Mouse (Mus musculus): ENCODE measurements around the gene Atoh7. TPM values are rescaled to one million over a fixed set of nuclear protein-coding genes. Genes with fewer than 3 reads are reported as not detected.
"Not testable (repeated sequence)": the region's sequence is repeated elsewhere in the genome, so short reads cannot be mapped to it uniquely, and the experiment has no call there.

Atoh7 gene
- total RNA-seq (2015) (not detected in 2 replicates), total RNA-seq (2017) (not detected in 2 replicates)

DNA sequence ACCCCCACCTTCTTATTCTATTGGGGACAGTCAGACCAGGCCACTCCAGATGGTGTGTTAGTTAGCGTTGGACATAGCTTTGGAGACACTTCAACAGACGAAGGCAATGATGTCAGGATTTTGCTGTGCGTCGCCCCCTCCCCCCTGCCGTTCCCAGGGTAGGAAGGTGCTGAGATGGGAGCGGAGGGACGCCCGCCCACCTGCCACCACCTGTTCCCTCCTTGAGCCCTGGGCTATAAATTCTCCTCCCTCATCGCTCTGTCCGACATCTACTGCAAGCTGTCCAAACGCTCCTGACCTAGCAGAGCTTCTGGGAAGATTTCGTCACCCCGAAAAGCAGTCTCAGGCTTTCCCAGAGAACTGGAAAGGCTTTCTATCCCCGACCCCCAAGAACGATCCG, at the start of gene Atoh7:
TSS of gene Atoh7 (plus strand) at position 131 of the 400 bp plus-strand sequence.
- ATAC-seq (replicated peaks; ENCODE audit: poor library complexity): no peak

- no peak for ATAC-seq (replicated peaks; ENCODE audit: poor library complexity)
Observed at GRCm38 (mm10) chr10:63051267-63051666, 48.2 kb upstream of the Atoh7 start.

DNA sequence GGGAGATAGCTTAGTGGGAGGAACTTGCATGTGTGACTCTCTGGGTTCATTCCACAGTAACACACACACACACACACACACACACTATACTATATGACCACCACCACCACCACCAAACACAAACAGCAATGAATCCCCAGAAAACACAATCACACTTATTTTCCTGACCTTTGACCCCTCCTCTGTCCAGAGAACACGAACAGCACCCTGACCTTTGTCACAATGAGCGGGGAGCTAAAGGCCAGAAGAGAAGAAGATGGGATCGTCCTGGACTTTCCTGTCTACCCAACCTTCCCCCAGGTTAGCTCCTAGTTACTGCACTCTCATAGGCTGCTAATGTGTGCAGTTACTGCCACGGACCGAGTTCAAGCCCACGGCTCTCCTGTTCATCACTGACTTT, 47.4 kb upstream of the Atoh7 start:
- no peak for ATAC-seq (replicated peaks; ENCODE audit: poor library complexity)

DNA sequence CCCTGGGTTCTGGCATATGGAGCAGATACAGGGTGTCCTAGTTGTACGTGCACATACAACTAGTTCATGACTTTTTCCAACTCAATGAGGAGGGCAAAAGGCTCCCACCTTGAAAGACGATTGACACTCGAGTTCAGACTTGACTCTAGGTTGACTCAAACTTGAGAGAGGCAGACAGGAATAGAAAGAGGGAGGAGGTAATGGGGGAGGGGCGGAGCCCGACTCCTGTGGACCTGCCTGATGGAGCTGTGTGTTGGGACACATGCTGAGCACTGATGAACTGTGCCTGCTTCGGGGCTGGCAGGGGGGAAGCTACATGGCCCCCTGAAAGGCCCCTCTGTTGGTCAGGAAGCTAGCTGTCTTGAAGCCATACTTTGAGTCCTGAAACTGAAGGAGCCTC, 46.4 kb upstream of the Atoh7 start:
- ATAC-seq (replicated peaks; ENCODE audit: poor library complexity): no peak

GRCm38 (mm10) chr10:63054071-63054470, 45.4 kb upstream of the Atoh7 start:
- not testable (repeated sequence) for ATAC-seq (replicated peaks; ENCODE audit: poor library complexity)

- ATAC-seq (replicated peaks; ENCODE audit: poor library complexity): no peak
Observed at GRCm38 (mm10) chr10:63054586-63054985, 44.9 kb upstream of the Atoh7 start.

DNA sequence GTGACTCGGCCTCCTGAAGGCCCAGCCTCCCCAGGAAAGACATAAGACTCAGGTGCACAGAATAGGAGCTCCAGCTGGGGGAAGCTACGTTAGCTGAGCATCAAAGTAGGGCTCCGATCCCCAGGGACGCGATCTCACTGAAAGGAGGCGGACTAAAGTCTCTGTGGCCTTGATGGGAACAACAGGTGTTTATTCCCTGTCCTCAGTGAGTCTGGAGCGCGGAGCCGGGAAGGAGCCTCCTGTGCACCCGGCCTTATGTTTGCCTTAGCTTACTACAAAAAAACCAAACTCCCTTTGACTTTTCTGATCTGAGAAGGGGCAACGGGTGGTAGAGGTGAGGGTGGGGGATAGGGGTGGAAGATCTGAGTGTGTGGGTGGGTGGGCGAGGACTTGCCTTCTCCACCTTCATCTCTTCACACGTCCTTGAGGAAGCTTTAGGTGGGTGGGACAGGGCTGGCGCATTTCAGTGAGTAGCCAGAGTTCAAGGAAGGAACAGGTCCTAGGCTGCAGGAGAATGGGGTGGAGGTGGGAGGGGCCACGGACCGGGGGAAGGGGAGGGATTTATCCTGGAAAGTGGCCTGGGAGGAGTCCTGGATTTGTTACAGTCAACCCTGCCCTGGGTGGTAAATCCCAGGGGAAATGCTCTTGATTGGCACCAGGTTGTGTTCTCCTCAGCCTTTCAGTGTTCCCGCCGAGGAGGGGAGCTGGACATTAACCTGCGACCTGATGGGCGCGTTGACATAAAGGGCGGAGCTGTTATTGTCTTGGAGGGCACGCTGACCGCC, 42.3 kb upstream of the Atoh7 start:
- no peak for ATAC-seq (replicated peaks; ENCODE audit: poor library complexity)

DNA sequence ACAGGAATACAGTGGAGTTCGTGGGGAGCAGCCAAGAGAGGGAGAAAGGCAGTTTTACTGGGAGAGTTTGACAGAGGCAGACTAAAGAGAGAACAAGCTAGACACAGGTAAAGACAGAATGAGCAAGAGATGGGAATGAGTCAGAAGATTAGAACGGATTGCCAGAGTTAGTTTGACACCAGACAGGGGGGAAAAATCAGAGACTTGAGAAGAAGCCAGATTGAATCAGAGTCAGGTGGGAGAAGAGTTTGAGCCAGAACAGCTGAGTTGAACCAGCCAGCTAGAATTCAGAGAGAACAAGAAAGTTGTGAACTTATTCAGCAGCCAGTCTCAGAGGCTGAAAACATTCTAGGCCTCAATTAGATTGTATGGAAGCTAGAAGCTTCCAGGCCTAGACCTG, 39.6 kb upstream of the Atoh7 start, which contains the start of gene Pbld1:
TSS of gene Pbld1 (plus strand) at position 301 of the 400 bp plus-strand sequence.
- ATAC-seq (replicated peaks; ENCODE audit: poor library complexity): no peak

DNA sequence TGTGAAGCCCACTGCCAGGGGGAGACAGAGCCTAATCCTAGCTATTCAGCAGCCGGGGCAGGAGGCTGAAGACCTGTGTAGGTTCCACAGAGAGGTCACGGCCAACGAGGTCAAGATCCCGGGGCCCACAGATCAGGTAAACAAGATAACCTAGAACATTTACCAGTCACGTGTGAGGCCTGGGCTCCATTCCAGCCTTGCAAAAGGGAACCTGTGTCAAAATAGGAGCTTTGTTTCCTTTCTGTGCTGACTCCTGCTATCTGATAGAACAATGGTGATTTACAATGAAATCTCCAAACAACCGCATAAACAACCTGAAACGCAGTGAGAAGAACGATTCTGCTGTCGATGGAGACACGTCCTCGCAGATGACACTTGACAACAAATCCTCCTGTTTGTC, 39.0 kb upstream of the Atoh7 start:
- 0 out of 2 replicates have a peak, but pooled peaks have one; percentile 9 for ATAC-seq (replicated peaks; ENCODE audit: poor library complexity)

- ATAC-seq (replicated peaks; ENCODE audit: poor library complexity): no peak
Observed at GRCm38 (mm10) chr10:63061266-63061665, 38.2 kb upstream of the Atoh7 start.

- no peak for ATAC-seq (replicated peaks; ENCODE audit: poor library complexity)
Observed at GRCm38 (mm10) chr10:63062696-63063095, 36.8 kb upstream of the Atoh7 start.

- ATAC-seq (replicated peaks; ENCODE audit: poor library complexity): no peak
Observed at GRCm38 (mm10) chr10:63063365-63063764, 36.1 kb upstream of the Atoh7 start.

- no peak for ATAC-seq (replicated peaks; ENCODE audit: poor library complexity)
Observed at GRCm38 (mm10) chr10:63064516-63064915, 34.9 kb upstream of the Atoh7 start.

- no peak for ATAC-seq (replicated peaks; ENCODE audit: poor library complexity)
Observed at GRCm38 (mm10) chr10:63065561-63065960, 33.9 kb upstream of the Atoh7 start.

DNA sequence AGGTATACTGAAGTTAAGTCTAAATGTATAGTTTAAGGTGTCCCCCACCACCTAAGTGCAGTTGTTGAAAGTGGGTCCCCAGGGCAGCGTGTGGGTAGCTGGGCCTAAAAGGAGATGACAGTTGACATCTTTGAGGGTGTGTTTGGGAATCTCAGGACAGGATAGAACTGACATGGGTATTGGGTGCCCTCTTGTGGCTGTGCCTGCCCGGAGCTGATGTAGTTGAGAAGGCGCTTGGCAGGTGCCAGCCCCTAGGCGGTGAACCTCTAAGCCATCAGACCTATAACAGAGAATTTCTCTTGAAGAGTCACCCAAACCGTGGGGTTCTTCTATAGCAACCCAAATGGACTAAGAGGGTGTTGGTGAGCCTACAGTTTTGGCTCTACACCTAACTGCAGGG, 33.5 kb upstream of the Atoh7 start:
- peak; percentile 99 for ATAC-seq (replicated peaks; ENCODE audit: poor library complexity)

DNA sequence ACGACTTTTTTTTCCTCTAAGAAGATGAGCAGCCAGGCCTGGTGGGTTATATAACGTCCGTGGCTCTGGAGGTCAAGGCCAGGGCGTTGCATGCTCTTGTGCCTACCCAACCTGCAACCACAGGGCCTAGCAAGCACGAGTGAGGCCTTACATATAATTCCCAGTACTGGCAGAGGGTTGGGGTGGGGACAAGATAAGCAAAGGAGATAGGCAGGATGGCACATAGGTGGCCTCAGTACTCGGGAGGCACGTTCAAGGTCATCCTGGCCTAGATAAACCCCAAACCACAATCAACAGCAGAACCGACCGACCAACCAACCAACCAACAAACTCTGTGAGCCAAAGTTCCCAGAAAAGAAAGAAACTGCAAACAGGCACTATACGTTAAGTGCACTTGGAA, 13.1 kb upstream of the Atoh7 start:
- peak; percentile 68 for ATAC-seq (replicated peaks; ENCODE audit: poor library complexity)

DNA sequence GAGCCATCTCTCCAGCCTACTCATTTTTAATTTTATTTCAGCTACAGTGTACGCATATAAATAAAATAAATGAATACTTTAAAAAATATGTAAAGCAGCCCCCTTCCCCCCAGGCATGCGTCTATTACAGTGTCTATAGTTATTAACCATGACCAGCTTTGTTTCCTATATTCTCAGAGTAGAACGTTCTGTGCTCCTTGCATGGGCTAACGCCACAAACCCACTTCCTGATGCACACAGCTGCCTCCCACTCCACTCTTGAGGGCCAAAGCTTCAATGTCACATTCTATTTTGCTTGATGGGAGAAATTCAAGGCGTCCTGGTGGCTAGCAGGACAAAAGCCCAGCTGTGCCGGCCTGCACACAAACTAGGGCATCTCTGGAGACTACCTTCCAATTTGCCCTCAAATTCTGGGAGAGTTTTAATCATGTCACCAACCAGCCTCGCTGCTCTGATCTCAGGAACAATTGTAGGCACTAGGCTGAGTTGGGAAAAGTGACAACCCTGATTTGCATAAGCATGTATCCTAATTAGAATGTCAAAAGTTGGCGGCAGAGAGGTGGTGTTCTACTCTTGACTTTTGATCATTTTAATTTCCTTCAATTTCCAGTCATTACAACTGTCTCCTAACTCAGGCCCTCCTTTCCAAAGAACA, 10.2 kb upstream of the Atoh7 start:
- peak; percentile 31; the same call in 1 of the 2 replicates for ATAC-seq (replicated peaks; ENCODE audit: poor library complexity)

DNA sequence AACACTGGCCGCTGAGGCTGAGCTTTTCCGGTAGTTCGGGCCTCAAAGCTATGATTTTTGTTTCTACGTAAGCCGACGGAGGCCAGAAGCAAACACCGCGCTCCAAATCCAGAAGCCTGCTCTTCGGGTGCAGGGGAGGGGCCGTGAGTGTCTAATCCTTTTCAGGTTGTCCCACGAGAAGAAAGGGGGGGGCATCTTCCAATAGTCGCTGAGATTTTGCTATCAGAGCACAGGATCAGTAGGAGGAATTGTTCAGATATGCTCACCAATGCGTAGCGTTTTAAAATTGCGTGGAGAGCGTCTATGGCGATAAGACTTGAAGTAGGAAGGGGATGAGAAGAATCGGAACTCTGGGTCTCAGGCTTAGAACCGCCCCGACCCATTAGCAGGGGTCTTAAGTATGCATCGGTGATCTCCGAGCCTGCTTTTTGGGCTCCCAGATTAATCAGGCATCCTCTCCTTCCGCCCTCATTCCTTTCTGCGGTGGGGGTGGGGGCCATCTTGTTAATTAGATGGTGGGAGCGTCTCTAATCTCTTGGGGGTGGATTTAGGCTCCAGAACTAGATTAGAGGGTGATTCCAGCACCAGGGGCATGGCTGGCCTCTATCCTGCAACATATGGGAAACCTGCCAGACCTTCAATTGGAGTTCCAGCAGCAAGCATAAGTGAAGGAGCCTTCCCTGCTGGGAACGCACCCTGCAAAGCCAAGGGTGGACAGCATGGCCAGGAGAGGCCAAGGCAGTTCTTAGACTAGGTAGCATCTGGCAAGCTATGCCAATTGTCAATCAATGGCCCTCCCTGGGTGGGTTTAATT, 9.5 kb upstream of the Atoh7 start:
- ATAC-seq (replicated peaks; ENCODE audit: poor library complexity): no peak

DNA sequence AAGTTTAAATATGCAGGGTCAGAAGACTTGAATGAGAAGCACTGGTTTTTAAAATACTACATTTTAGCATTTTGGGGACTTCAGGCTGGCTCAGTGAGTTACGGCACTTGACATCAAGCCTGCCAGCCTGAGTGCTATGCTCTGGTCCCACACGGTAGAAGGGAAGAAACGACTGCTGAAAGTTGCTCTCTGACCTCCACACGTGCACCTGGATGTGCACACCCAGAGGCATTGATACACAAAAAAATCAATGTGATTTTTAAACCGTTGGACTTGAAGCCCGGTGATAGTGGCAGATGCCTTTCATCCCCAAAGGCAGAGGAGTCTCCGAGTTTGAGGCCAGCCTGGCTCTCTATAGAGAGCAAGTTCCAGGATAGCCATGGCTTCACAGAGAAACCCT, 7.5 kb upstream of the Atoh7 start:
- ATAC-seq (replicated peaks; ENCODE audit: poor library complexity): no peak

GRCm38 (mm10) chr10:63092616-63093550, 6.6 kb upstream of the Atoh7 start:
- no peak for ATAC-seq (replicated peaks; ENCODE audit: poor library complexity)
